Mouse (Mus musculus) brain, embryonic 14.5 days (tissue): ENCODE results near the gene Wwc1.

Experiments
- CTCF ChIP-seq: fragments of 200-500 bp; IDR thresholded peaks from 2 replicates; pipeline ENCODE4 v1.5.1; 2012; ENCODE audit warnings: inconsistent platforms, mild to moderate bottlenecking, moderate library complexity, borderline replicate concordance; ENCODE audit not compliant: insufficient read depth, insufficient read length; ENCODE audit errors: extremely low read depth
- POLR2A ChIP-seq: fragments of 200-500 bp; IDR thresholded peaks from 2 replicates; pipeline ENCODE4 v1.6.1; 2012; ENCODE audit warnings: mild to moderate bottlenecking, inconsistent platforms, borderline replicate concordance; ENCODE audit not compliant: poor library complexity, insufficient read depth, insufficient read length, severe bottlenecking; ENCODE audit errors: extremely low read depth

DNA sequence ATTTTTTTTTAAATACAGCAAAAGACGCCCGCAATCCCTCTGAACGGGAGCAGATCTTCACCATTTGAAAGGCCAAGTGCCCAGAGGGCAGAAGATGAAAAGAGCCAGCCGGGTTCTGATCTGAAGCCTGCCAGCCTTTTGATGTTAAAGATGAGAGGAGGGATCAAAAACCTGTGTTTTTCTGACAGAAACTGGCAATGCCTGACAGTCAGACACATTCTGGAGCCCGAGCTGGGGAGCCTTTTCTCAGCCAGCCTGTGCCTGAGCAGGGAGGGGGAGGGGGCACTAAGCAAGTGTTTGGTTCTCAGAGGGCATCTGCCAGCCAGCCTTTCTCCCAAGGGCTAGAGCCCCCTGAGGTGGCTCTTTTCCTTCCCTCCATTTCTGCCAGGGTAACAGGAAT lies 39.3 kb downstream of the Wwc1 start:
- TF ChIP-seq POLR2A (no peak), CTCF (no peak)
